Mouse (Mus musculus): ENCODE results near the gene Zfp157.
"Not testable (repeated sequence)": the region's sequence is repeated elsewhere in the genome, so short reads cannot be mapped to it uniquely, and the experiment has no call there.

Zfp157 gene

GRCm38 (mm10) chr5:138441286-138442194 is at the start of gene Zfp157:
TSS of gene Zfp157 (plus strand) at chr5:138441468.
- DNase-seq (ENCODE audit: low spot score in 2 of 2) = peak; percentile 92 to 93

GRCm38 (mm10) chr5:138397795-138398337 is 43.4 kb upstream of the Zfp157 start:
- DNase-seq (ENCODE audit: low spot score in 2 of 2) = no peak

DNA sequence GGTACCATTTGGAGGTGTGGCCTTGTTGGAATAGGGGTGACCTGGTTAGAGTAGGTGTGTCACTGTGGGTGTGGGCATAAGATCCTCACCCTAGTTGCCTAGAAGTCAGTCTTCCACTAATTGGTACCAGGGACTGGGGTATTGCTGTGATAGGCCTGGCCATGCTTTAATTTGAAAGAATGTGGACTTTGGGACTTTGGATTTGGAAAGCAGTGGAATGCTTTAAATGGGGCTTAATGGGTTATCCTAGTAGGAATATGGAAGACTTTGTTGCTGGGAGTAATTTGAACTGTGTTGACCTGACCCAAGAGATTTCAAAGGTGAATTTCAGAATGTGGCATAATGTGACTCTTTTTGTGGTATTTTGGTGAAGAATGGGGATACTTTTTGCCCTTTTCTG is 40.8 kb upstream of the Zfp157 start:
- DNase-seq (ENCODE audit: low spot score in 2 of 2) = not testable (repeated sequence)

DNA sequence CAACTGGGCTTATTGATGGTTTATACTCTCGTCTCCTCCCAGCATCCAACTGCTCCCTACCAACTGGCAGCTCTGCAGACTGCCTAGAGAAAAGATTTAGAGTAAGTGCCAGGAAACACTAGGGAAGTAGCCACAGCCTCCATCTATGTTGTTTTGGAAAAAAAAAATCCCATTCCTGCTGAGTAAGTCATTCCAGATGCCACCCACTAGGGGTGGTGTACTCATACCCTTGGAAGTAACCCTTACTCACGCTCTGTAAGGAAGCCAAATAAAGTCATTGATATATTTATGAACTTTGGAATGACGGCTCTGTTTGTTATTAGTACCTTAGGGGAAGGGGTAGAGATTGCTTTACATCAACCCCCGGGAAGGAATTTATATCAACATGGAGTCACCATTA is 17.1 kb downstream of the Zfp157 start:
- DNase-seq (ENCODE audit: low spot score in 2 of 2) = no peak

DNA sequence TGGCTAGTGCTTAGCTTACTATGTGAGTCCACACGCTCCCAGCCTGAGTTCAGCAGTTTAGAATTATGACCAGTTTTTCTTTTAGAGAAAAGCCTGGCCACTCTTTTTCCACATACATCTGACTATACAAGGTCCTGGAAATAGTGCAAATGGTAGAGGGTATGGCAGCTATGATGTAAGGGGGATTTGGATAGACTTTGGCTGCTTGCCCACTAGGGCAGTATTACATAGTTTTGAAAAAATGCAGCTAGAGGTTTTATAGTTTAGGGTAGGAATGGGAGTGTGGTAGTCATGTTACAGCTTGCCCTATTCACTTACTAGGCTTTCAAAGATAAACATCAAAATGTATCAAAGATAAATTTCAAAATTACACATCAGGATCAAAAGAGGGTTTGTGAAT is 17.8 kb downstream of the Zfp157 start:
- no peak for DNase-seq (ENCODE audit: low spot score in 2 of 2)

DNA sequence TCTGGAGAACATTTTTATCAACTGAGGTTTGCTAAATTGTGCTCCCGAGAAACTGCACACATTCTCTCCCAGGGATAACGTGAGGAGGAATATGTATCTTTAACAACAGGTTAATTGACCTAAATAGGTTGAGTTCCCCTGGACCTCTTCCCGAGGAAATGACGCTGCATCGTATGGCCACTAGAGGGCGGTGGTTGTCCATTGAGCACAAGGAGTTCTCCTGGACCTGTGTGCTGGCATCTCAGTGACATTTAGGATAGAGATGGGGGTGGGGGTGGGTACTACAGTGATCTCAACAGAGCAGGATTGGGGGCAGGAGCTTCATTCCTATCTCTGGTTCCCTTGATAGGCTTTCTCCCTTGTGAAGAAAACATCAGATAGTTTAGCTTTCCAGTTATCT is 32.3 kb downstream of the Zfp157 start:
- DNase-seq (ENCODE audit: low spot score in 2 of 2) = peak in 1 of 2 experiments; percentile 5

DNA sequence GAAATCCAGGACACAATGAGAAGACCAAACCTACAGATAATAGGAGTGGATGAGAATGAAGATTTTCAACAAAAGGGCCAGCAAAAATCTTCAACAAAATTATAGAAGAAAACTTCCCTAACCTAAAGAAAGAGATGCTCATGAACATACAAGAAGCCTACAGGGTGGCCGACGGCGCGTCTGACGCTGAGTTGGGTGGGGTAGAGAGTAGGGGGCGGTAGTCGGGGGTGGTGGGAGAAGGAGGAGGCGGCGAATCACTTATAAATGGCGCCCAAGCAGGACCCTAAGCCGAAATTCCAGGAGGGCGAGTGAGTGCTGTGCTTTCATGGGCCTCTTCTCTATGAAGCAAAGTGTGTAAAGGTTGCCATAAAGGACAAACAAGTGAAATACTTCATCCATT is 63.3 kb downstream of the Zfp157 start:
- not testable (repeated sequence) for DNase-seq (ENCODE audit: low spot score in 2 of 2)
